Mouse (Mus musculus): ENCODE data around the gene Gm7579. TPM values are rescaled to one million over a fixed set of nuclear protein-coding genes. Genes with fewer than 3 reads are reported as not detected.
"Not testable (repeated sequence)": the region's sequence is repeated elsewhere in the genome, so short reads cannot be mapped to it uniquely, and the experiment has no call there.

The Gm7579 gene
- polyA plus RNA-seq, 1 experiment from 2014 or later = not detected

GRCm38 (mm10) chr7:142224518-142224917 lies 12.9 kb downstream of the Gm7579 start:
- ATAC-seq (ENCODE audit: low FRiP score, low read depth) = no peak
- 58% methylated on average over 2 of the region's 2 CpGs for WGBS
- H3K9ac ChIP-seq (replicated peaks) = no peak overlapping the region
- no peaks in the 10 kb centered on the region for H3K4me1 ChIP-seq
- no peak overlapping the region for H3K27ac ChIP-seq (replicated peaks)
- H3K4me3 ChIP-seq = no peak overlapping the region
- H3K4me2 ChIP-seq (replicated peaks) = no peak overlapping the region
- no peaks in the 10 kb centered on the region for H3K27me3 ChIP-seq
- no peaks in the 10 kb centered on the region for H3K9me3 ChIP-seq
- H3K36me3 ChIP-seq = no peaks in the 10 kb centered on the region

- H3K4me3 ChIP-seq; H3K9ac ChIP-seq (replicated peaks); ATAC-seq (ENCODE audit: low FRiP score, low read depth); H3K4me2 ChIP-seq (replicated peaks); H3K4me1 ChIP-seq; H3K27ac ChIP-seq (replicated peaks); H3K27me3 ChIP-seq; H3K9me3 ChIP-seq; H3K36me3 ChIP-seq: not testable (repeated sequence)
- WGBS = 64% methylated on average over 3 of the region's 3 CpGs
These were observed 18.2 kb downstream of the Gm7579 start, which contains the start of gene Krtap5-5 for GRCm38 (mm10) chr7:142229871-142230270. TSS of gene Krtap5-5 (minus strand) at chr7:142229971.

GRCm38 (mm10) chr7:142231540-142231939 lies 19.9 kb downstream of the Gm7579 start:
- WGBS = 24% methylated on average over 1 of the region's 1 CpGs
- Histone ChIP-seq H3K9me3 (peaks cover 15% of the 10 kb centered on the region), H3K36me3 (no peaks in the 10 kb centered on the region), H3K27ac (replicated peaks) (no peak overlapping the region), H3K27me3 (no peaks in the 10 kb centered on the region), H3K9ac (replicated peaks) (no peak overlapping the region), H3K4me2 (replicated peaks) (no peak overlapping the region), H3K4me3 (no peak overlapping the region), H3K4me1 (no peaks in the 10 kb centered on the region)
- no peak for ATAC-seq (ENCODE audit: low FRiP score, low read depth)

DNA sequence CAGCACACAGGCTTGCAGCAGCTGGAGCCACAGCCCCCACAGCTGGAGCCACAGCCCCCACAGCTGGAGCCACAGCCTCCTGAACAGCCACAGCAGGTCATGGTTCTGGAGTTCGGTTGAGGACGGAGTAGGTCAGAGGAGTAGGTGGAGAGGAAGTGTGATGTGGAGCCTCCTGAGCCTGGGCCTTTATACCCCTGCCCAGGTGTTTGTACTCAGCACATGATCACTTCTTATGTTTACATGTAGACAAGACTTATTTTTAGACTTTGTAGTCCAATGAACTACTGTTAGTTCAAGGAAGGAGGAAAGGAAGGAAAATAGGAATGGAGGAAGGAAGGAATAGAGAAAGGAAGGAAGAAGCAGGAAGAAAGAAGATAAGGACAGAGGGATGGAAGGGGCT lies 29.3 kb downstream of the Gm7579 start, which contains the start of gene Gm40460:
Gene Gm40460 (minus strand): TSS at position 101 of the 400 bp plus-strand sequence.
- Histone ChIP-seq H3K27me3 (no peaks in the 10 kb centered on the region), H3K4me1 (no peaks in the 10 kb centered on the region)
- WGBS = 64% methylated on average over 2 of the region's 2 CpGs

GRCm38 (mm10) chr7:142249824-142250223 lies 38.2 kb downstream of the Gm7579 start:
- WGBS = 3% methylated on average over 1 of the region's 1 CpGs
- no peak for ATAC-seq (ENCODE audit: low FRiP score, low read depth)
- no peaks in the 10 kb centered on the region for H3K36me3 ChIP-seq
- no peaks in the 10 kb centered on the region for H3K9me3 ChIP-seq
- H3K4me1 ChIP-seq = no peaks in the 10 kb centered on the region
- H3K27ac ChIP-seq (replicated peaks) = no peak overlapping the region
- no peaks in the 10 kb centered on the region for H3K27me3 ChIP-seq
- no peak overlapping the region for H3K9ac ChIP-seq (replicated peaks)
- H3K4me2 ChIP-seq (replicated peaks) = no peak overlapping the region
- H3K4me3 ChIP-seq = no peak overlapping the region

More for the DNA sequence above, 29.3 kb downstream of the Gm7579 start, which contains the start of gene Gm40460:
- no peak within 1 kb of the TSS for H3K4me2 ChIP-seq (replicated peaks)
- no peak within 1 kb of the TSS for H3K4me3 ChIP-seq
- H3K27ac ChIP-seq (replicated peaks) = no peak within 1 kb of the TSS
- 0 out of 2 replicates have a peak, but pooled peaks cover 5% of the 10 kb centered on the region for H3K9me3 ChIP-seq
- H3K36me3 ChIP-seq = no peaks in the 10 kb centered on the region
- H3K9ac ChIP-seq (replicated peaks) = no peak within 1 kb of the TSS
- ATAC-seq (ENCODE audit: low FRiP score, low read depth) = no peak

GRCm38 (mm10) chr7:142255517-142255916 lies 43.9 kb downstream of the Gm7579 start:
- Histone ChIP-seq H3K4me1 (no peaks in the 10 kb centered on the region), H3K9ac (replicated peaks) (no peak overlapping the region)
- 0% methylated on average over 2 of the region's 2 CpGs for WGBS

GRCm38 (mm10) chr7:142258254-142258653 lies 46.6 kb downstream of the Gm7579 start, which contains the start of gene Gm2431:
TSS of gene Gm2431 (minus strand) at chr7:142258354.
- H3K36me3 ChIP-seq; H3K4me3 ChIP-seq; H3K4me1 ChIP-seq; H3K9me3 ChIP-seq; H3K4me2 ChIP-seq (replicated peaks); ATAC-seq (ENCODE audit: low FRiP score, low read depth); H3K27me3 ChIP-seq; H3K27ac ChIP-seq (replicated peaks); H3K9ac ChIP-seq (replicated peaks): not testable (repeated sequence)
- WGBS = 64% methylated on average over 1 of the region's 1 CpGs

More at GRCm38 (mm10) chr7:142255517-142255916, 43.9 kb downstream of the Gm7579 start:
- no peak overlapping the region for H3K27ac ChIP-seq (replicated peaks)
- H3K27me3 ChIP-seq = 0 out of 2 replicates have a peak, but pooled peaks cover 6% of the 10 kb centered on the region
- H3K36me3 ChIP-seq = no peaks in the 10 kb centered on the region
- no peaks in the 10 kb centered on the region for H3K9me3 ChIP-seq
- H3K4me3 ChIP-seq = no peak overlapping the region
- no peak for ATAC-seq (ENCODE audit: low FRiP score, low read depth)
- no peak overlapping the region for H3K4me2 ChIP-seq (replicated peaks)

Other genes with a start within 250 kb of the Gm7579 start
- 50.6 and 50.9 TPM in 2 replicates for gene Mob2, start 150.8 kb upstream of the Gm7579 start, polyA plus RNA-seq (2016; fragmentation: Nextera tagmentation; extraction: Ambion mirVana)
- 41.5 and 44.3 TPM in 2 replicates for gene Dusp8, start 116.0 kb upstream of the Gm7579 start, polyA plus RNA-seq (2016; fragmentation: Nextera tagmentation; extraction: Ambion mirVana)
- gene Gm45618, start 91.1 kb upstream of the Gm7579 start, polyA plus RNA-seq (2016; fragmentation: Nextera tagmentation; extraction: Ambion mirVana) = not detected in 2 replicates
- not detected in 2 replicates for gene Gm39115, start 75.8 kb upstream of the Gm7579 start, polyA plus RNA-seq (2016; fragmentation: Nextera tagmentation; extraction: Ambion mirVana)
- not detected in 2 replicates for gene Gm45337, start 67.3 kb upstream of the Gm7579 start, polyA plus RNA-seq (2016; fragmentation: Nextera tagmentation; extraction: Ambion mirVana)
- not detected in 2 replicates for gene Gm29735, start 54.7 kb upstream of the Gm7579 start, polyA plus RNA-seq (2016; fragmentation: Nextera tagmentation; extraction: Ambion mirVana)
- not detected in 2 replicates for gene Gm4553, start 46.1 kb upstream of the Gm7579 start, polyA plus RNA-seq (2016; fragmentation: Nextera tagmentation; extraction: Ambion mirVana)
- gene Krtap5-2, start 35.9 kb upstream of the Gm7579 start, polyA plus RNA-seq (2016; fragmentation: Nextera tagmentation; extraction: Ambion mirVana) = not detected in 2 replicates
- gene Gm10153, start 21.5 kb upstream of the Gm7579 start, polyA plus RNA-seq (2016; fragmentation: Nextera tagmentation; extraction: Ambion mirVana) = not detected in 2 replicates
- not detected in 2 replicates for gene Krtap5-3, start 10.5 kb upstream of the Gm7579 start, polyA plus RNA-seq (2016; fragmentation: Nextera tagmentation; extraction: Ambion mirVana)
- gene Krtap5-5, start 18.1 kb downstream of the Gm7579 start, polyA plus RNA-seq (2016; fragmentation: Nextera tagmentation; extraction: Ambion mirVana) = not detected in 2 replicates
- not detected in 2 replicates for gene Gm40460, start 29.2 kb downstream of the Gm7579 start, polyA plus RNA-seq (2016; fragmentation: Nextera tagmentation; extraction: Ambion mirVana)
- not detected in 2 replicates for gene Gm2431, start 46.5 kb downstream of the Gm7579 start, polyA plus RNA-seq (2016; fragmentation: Nextera tagmentation; extraction: Ambion mirVana)
- not detected in 2 replicates for gene Gm4559, start 62.5 kb downstream of the Gm7579 start, polyA plus RNA-seq (2016; fragmentation: Nextera tagmentation; extraction: Ambion mirVana)
- gene Krtap5-1, start 85.3 kb downstream of the Gm7579 start, polyA plus RNA-seq (2016; fragmentation: Nextera tagmentation; extraction: Ambion mirVana) = not detected in 2 replicates
- not detected in 2 replicates for gene Krtap5-4, start 91.7 kb downstream of the Gm7579 start, polyA plus RNA-seq (2016; fragmentation: Nextera tagmentation; extraction: Ambion mirVana)
- gene Ifitm10, start 161.9 kb downstream of the Gm7579 start, polyA plus RNA-seq (2016; fragmentation: Nextera tagmentation; extraction: Ambion mirVana) = 0.43 and 0.63 TPM in 2 replicates
- gene Gm49369, start 170.8 kb downstream of the Gm7579 start, polyA plus RNA-seq (2016; fragmentation: Nextera tagmentation; extraction: Ambion mirVana) = 0.56 TPM in 1 of 2 replicates, not detected in the other
- gene Ctsd, start 176.2 kb downstream of the Gm7579 start, polyA plus RNA-seq (2016; fragmentation: Nextera tagmentation; extraction: Ambion mirVana) = 163 and 183 TPM in 2 replicates
- gene Syt8, start 223.0 kb downstream of the Gm7579 start, polyA plus RNA-seq (2016; fragmentation: Nextera tagmentation; extraction: Ambion mirVana) = 0.56 TPM in 1 of 2 replicates, not detected in the other
- gene Tnni2, start 229.9 kb downstream of the Gm7579 start, polyA plus RNA-seq (2016; fragmentation: Nextera tagmentation; extraction: Ambion mirVana) = 0.66 TPM in 1 of 2 replicates, not detected in the other
- gene Lsp1, start 248.9 kb downstream of the Gm7579 start, polyA plus RNA-seq (2016; fragmentation: Nextera tagmentation; extraction: Ambion mirVana) = 9.8 and 11.1 TPM in 2 replicates

Measured in midbrain, embryonic 12.5 days (tissue).